Mouse (Mus musculus): ENCODE measurements around the gene Olfr807.

Gene Olfr807

DNA sequence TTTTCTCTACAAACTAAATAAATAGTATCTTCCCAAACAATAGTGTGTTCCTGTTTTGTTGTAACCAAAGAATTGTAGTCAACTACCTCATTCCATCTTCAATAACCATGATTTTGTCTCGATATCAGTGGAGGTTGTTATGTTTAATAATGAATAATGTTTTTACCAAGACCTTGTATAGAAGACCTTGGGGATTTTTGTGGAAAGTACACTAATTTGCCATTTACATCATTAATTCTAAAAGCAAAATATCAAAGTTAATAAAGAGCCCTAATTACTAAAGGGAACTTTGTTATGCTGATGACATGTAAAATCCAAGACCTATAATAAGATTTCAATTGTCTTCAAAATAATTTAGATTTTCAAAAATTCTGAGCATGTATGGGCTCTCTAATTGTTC is at the start of gene Olfr807:
Gene Olfr807, minus strand, starts transcription at position 101 of the 400 bp plus-strand sequence.
- DNase-seq (ENCODE audit: low spot score): no peak

DNA sequence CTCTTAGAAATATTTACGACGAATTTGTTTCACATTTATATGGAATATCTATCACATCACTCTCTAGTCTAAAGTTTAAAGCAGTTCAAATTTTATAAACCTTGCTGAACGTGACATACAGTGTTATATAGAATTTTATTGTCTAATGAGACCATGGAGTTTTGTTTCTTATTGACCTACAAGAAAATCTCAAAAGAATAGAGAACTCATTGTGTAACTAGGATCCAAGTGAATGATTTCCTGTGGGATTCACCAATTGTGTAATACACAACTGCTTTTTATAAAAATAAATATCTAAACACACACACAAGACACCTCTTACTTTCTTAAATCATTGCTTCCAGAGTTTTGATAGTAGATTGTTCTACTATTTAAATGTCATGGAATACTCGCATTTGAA is 46.7 kb upstream of the Olfr807 start, which contains the start of gene Olfr811:
Gene Olfr811, minus strand, starts transcription at position 101 of the 400 bp plus-strand sequence.
- no peak for DNase-seq (ENCODE audit: low spot score)

DNA sequence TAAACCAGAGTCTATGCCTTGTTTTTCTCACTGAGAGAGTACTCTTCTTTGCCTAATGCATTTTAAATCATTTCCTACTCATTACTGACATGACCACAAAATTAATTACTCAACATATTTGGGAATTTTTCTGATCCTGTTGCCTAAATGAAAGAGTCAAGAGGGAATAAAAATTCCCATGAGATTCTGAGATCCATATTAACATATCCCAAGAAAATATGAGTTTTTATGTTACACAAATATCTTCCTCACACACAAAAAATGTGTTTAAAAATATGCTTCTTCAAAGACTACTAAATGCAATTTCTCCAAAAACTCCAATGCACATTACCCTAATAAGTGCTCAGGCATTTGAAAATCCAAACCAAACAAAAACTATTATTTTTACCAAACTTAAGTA is 37.2 kb upstream of the Olfr807 start, which contains the start of gene Olfr810:
Gene Olfr810, minus strand, starts transcription at position 101 of the 400 bp plus-strand sequence.
- no peak for DNase-seq (ENCODE audit: low spot score)

DNA sequence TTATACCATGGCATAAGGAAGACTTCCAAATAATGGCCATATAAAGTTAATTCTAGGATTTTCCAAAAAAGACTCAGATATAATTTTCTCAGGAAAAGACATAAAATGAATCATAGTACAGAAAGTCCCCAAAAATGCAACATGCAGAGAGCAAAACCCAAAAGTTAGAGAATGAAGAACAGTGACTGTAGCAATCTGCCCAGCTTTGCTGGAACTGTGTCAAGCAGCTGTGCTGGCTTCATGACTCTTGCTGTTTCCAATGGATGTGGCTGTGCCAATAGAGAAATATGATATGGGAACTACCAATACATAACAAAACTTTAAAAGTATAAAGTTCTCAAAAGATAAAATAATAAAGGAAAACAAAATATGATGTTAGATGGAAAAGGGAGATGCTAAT is 20.5 kb upstream of the Olfr807 start:
- DNase-seq (ENCODE audit: low spot score): no peak

DNA sequence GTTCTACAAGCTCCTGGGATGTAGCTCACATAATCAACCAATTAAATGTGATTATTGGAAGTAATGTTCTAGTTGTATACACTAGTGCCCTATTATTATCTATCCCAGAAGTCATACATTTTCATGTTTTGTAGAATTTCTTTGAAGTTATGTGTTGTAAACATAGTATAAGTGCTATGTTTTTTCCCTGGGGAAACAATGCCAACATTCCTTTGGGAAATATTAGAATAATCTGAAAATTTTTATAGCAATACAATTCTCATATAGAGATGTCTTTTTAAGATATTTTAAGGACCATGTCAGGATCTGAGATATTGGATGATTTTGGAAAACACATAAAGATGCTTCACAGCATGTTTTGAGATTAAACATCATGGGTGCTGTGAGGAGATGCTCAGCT is 16.7 kb upstream of the Olfr807 start, which contains the start of gene Olfr809:
Gene Olfr809, plus strand, starts transcription at position 301 of the 400 bp plus-strand sequence.
- no peak for DNase-seq (ENCODE audit: low spot score)

DNA sequence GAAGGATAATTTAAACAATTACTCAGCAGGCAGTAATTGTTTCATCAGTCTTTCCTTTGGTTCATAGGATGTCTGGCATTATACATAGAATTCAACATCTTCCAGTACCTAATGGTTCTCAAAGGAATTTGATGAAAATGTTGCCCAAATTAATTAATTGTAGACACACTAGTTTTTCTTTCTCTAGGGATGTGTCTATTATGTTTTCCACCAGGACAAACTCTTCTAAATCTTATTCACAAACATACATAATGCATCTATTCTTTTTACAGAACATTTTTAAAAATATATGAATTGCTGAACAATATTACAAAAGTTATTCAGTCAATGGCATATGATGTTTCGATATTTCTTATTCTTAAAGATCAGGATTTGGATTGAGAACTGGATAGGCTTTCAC is 7.6 kb upstream of the Olfr807 start, which contains the start of gene Olfr808:
Gene Olfr808, plus strand, starts transcription at position 301 of the 400 bp plus-strand sequence.
- DNase-seq (ENCODE audit: low spot score): no peak

DNA sequence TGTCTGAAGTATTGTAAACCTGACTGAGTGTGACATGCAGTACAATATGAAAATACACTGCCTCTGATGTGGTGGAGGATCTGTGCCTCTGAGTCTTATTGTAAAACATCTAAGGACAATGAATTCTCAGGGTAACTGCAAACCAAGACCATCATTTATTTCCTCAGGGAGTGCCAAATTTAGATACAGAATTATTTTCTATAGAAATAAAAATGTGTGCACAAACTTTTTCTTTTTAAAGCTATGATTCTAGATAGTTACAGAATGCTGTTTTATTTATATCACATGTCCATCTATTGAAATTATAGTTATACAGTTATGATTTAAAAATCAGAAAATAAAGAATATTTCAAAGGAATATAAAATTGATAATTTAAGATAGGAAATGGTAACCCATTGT is 15.8 kb downstream of the Olfr807 start, which contains the start of gene Olfr806:
Gene Olfr806, minus strand, starts transcription at position 101 of the 400 bp plus-strand sequence.
- DNase-seq (ENCODE audit: low spot score): no peak

DNA sequence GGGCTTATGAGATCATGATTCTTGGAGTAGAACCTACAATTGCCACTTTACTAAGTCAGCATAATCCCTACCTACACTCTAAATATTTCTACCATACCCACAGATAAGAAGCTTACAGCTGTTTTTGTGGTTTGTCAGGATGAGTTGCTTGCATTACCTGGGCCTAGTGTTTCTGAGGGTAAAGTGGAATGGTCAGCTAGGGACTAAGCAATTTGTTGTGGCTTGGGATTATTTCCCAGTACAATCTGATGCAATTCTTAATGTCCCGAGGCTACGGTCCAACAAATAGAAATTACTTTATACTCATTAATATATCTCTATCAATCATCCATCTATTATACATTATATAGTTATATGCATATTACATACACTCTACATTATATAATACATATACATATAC is 28.3 kb downstream of the Olfr807 start, which contains the start of gene Olfr805:
Gene Olfr805, minus strand, starts transcription at position 101 of the 400 bp plus-strand sequence.
- DNase-seq (ENCODE audit: low spot score): no peak

Measured in ovary, postnatal 10 days (tissue).